Mouse (Mus musculus): Measurements from ENCODE around the gene Galnt14. TPM values are rescaled to one million over a fixed set of nuclear protein-coding genes. Genes with fewer than 3 reads are reported as not detected.

Galnt14 gene
- polyA plus RNA-seq, 2 experiments: 3.0 to 4.9 TPM

GRCm38 (mm10) chr17:73663237-73663636 lies 47.0 kb downstream of the Galnt14 start:
- no peak for TF ChIP-seq POLR2A (IDR thresholded peaks at IDR 0.05; ENCODE audit: borderline replicate concordance, extremely low read depth, insufficient read depth, insufficient read length)
- Histone ChIP-seq H3K27me3 (ENCODE audit: control insufficient read depth, insufficient read depth, low read length) (no peaks in the 10 kb centered on the region), H3K4me2 (replicated peaks; ENCODE audit: low read depth, low read length, severe bottlenecking) (no peak overlapping the region), H3K4me1 (ENCODE audit: control insufficient read depth, insufficient read depth, low read length) (no peaks in the 10 kb centered on the region), H3K36me3 (ENCODE audit: control insufficient read depth, insufficient read depth, low read length) (no peaks in the 10 kb centered on the region), H3K9me3 (ENCODE audit: control insufficient read depth, low read length) (no peaks in the 10 kb centered on the region), H3K4me3 (replicated peaks; ENCODE audit: low read length) (no peak overlapping the region), H3K9ac (ENCODE audit: low read depth, low read length, severe bottlenecking) (no peak overlapping the region), H3K27ac (replicated peaks; ENCODE audit: low read depth, low read length) (no peak overlapping the region)
- 70% methylated on average over 3 of the region's 3 CpGs for WGBS
- ATAC-seq (ENCODE audit: low FRiP score, low read depth) (no peak), DNase-seq (ENCODE audit: low spot score) (no peak)

- H3K27ac ChIP-seq (replicated peaks; ENCODE audit: low read depth, low read length): no peak overlapping the region
- H3K4me3 ChIP-seq (replicated peaks; ENCODE audit: low read length): no peak overlapping the region
- H3K4me2 ChIP-seq (replicated peaks; ENCODE audit: low read depth, low read length, severe bottlenecking): no peak overlapping the region
- no peaks in the 10 kb centered on the region for H3K27me3 ChIP-seq (ENCODE audit: control insufficient read depth, insufficient read depth, low read length)
- H3K4me1 ChIP-seq (ENCODE audit: control insufficient read depth, insufficient read depth, low read length): no peaks in the 10 kb centered on the region
- DNase-seq (ENCODE audit: low spot score): no peak
- no peak for ATAC-seq (ENCODE audit: low FRiP score, low read depth)
- H3K9ac ChIP-seq (ENCODE audit: low read depth, low read length, severe bottlenecking): no peak overlapping the region
- H3K9me3 ChIP-seq (ENCODE audit: control insufficient read depth, low read length): no peaks in the 10 kb centered on the region
- TF ChIP-seq POLR2A (IDR thresholded peaks at IDR 0.05; ENCODE audit: borderline replicate concordance, extremely low read depth, insufficient read depth, insufficient read length): no peak
- 78% methylated on average over 6 of the region's 6 CpGs for WGBS
- no peaks in the 10 kb centered on the region for H3K36me3 ChIP-seq (ENCODE audit: control insufficient read depth, insufficient read depth, low read length)
Observed at GRCm38 (mm10) chr17:73658731-73659445, 51.4 kb downstream of the Galnt14 start.

- H3K9ac ChIP-seq (ENCODE audit: low read depth, low read length, severe bottlenecking): no peak overlapping the region
- H3K4me3 ChIP-seq (replicated peaks; ENCODE audit: low read length): no peak overlapping the region
- no peaks in the 10 kb centered on the region for H3K9me3 ChIP-seq (ENCODE audit: control insufficient read depth, low read length)
- ATAC-seq (ENCODE audit: low FRiP score, low read depth) (no peak), DNase-seq (ENCODE audit: low spot score) (no peak)
- WGBS: 89% methylated on average over 3 of the region's 3 CpGs
- no peak for TF ChIP-seq POLR2A (IDR thresholded peaks at IDR 0.05; ENCODE audit: borderline replicate concordance, extremely low read depth, insufficient read depth, insufficient read length)
- H3K36me3 ChIP-seq (ENCODE audit: control insufficient read depth, insufficient read depth, low read length): no peaks in the 10 kb centered on the region
- H3K27me3 ChIP-seq (ENCODE audit: control insufficient read depth, insufficient read depth, low read length): no peaks in the 10 kb centered on the region
- no peak overlapping the region for H3K4me2 ChIP-seq (replicated peaks; ENCODE audit: low read depth, low read length, severe bottlenecking)
- H3K4me1 ChIP-seq (ENCODE audit: control insufficient read depth, insufficient read depth, low read length): no peaks in the 10 kb centered on the region
- H3K27ac ChIP-seq (replicated peaks; ENCODE audit: low read depth, low read length): no peak overlapping the region
Observed at GRCm38 (mm10) chr17:73656373-73656772, 53.9 kb downstream of the Galnt14 start.

- no peak overlapping the region for H3K4me2 ChIP-seq (replicated peaks; ENCODE audit: low read depth, low read length, severe bottlenecking)
- WGBS: 44% methylated on average over 5 of the region's 5 CpGs
- H3K36me3 ChIP-seq (ENCODE audit: control insufficient read depth, insufficient read depth, low read length): no peaks in the 10 kb centered on the region
- no peak for DNase-seq (ENCODE audit: low spot score)
- no peaks in the 10 kb centered on the region for H3K27me3 ChIP-seq (ENCODE audit: control insufficient read depth, insufficient read depth, low read length)
- no peaks in the 10 kb centered on the region for H3K4me1 ChIP-seq (ENCODE audit: control insufficient read depth, insufficient read depth, low read length)
- H3K9me3 ChIP-seq (ENCODE audit: control insufficient read depth, low read length): no peaks in the 10 kb centered on the region
- no peak overlapping the region for H3K27ac ChIP-seq (replicated peaks; ENCODE audit: low read depth, low read length)
- H3K4me3 ChIP-seq (replicated peaks; ENCODE audit: low read length): no peak overlapping the region
- no peak for TF ChIP-seq POLR2A (IDR thresholded peaks at IDR 0.05; ENCODE audit: borderline replicate concordance, extremely low read depth, insufficient read depth, insufficient read length)
- ATAC-seq (ENCODE audit: low FRiP score, low read depth): no peak
- H3K9ac ChIP-seq (ENCODE audit: low read depth, low read length, severe bottlenecking): no peak overlapping the region
Observed at GRCm38 (mm10) chr17:73654261-73654660, 56.0 kb downstream of the Galnt14 start.

- WGBS: 61% methylated on average over 6 of the region's 6 CpGs
- DNase-seq (ENCODE audit: low spot score) (no peak), ATAC-seq (ENCODE audit: low FRiP score, low read depth) (no peak)
- H3K4me3 ChIP-seq (replicated peaks; ENCODE audit: low read length): no peak overlapping the region
- no peaks in the 10 kb centered on the region for H3K36me3 ChIP-seq (ENCODE audit: control insufficient read depth, insufficient read depth, low read length)
- no peak overlapping the region for H3K9ac ChIP-seq (ENCODE audit: low read depth, low read length, severe bottlenecking)
- no peaks in the 10 kb centered on the region for H3K9me3 ChIP-seq (ENCODE audit: control insufficient read depth, low read length)
- TF ChIP-seq POLR2A (IDR thresholded peaks at IDR 0.05; ENCODE audit: borderline replicate concordance, extremely low read depth, insufficient read depth, insufficient read length): no peak
- peaks cover 5% of the 10 kb centered on the region; the same call in 1 of the 2 replicates for H3K4me1 ChIP-seq (ENCODE audit: control insufficient read depth, insufficient read depth, low read length)
- no peak overlapping the region for H3K27ac ChIP-seq (replicated peaks; ENCODE audit: low read depth, low read length)
- H3K4me2 ChIP-seq (replicated peaks; ENCODE audit: low read depth, low read length, severe bottlenecking): no peak overlapping the region
- no peaks in the 10 kb centered on the region for H3K27me3 ChIP-seq (ENCODE audit: control insufficient read depth, insufficient read depth, low read length)
Observed at GRCm38 (mm10) chr17:73649371-73649770, 60.9 kb downstream of the Galnt14 start.
